Mouse (Mus musculus): ENCODE measurements around the gene Fam43b. TPM values are rescaled to one million over a fixed set of nuclear protein-coding genes. Genes with fewer than 3 reads are reported as not detected.
A peak's percentile ranks its signal among the peaks of the same experiment; 100 is the strongest.
"Not testable (repeated sequence)": the region's sequence is repeated elsewhere in the genome, so short reads cannot be mapped to it uniquely, and the experiment has no call there.

Fam43b gene
- polyA plus RNA-seq, 1 experiment from 2014 or later = not detected

- Histone ChIP-seq H3K27me3 (ENCODE audit: insufficient read depth, low read length) (no peaks in the 10 kb centered on the region), H3K9me3 (ENCODE audit: low read depth, low read length) (no peaks in the 10 kb centered on the region), H3K4me1 (ENCODE audit: insufficient read depth) (no peaks in the 10 kb centered on the region), H3K4me2 (peak overlapping the region; percentile 35; the same call in 1 of the 2 replicates), H3K36me3 (ENCODE audit: insufficient read depth) (no peaks in the 10 kb centered on the region), H3K27ac (ENCODE audit: low read depth) (no peak overlapping the region), H3K9ac (no peak overlapping the region), H3K4me3 (ENCODE audit: low read depth, low read length) (no peak overlapping the region)
- peak; percentile 92 for TF ChIP-seq CTCF (IDR thresholded peaks at IDR 0.05; ENCODE audit: low read depth)
- DNase-seq (peak; percentile 91), ATAC-seq (ENCODE audit: insufficient read depth) (peak; percentile 60; the same call in 1 of the 2 replicates)
- 36% methylated on average over 22 of the region's 22 CpGs for WGBS
Observed at GRCm38 (mm10) chr4:138426778-138427705, 30.7 kb upstream of the Fam43b start.

GRCm38 (mm10) chr4:138425604-138426003 lies 29.3 kb upstream of the Fam43b start:
- not testable (repeated sequence) for H3K4me3 ChIP-seq (ENCODE audit: low read depth, low read length); DNase-seq; H3K27ac ChIP-seq (ENCODE audit: low read depth); H3K4me1 ChIP-seq (ENCODE audit: insufficient read depth); H3K9me3 ChIP-seq (ENCODE audit: low read depth, low read length); H3K27me3 ChIP-seq (ENCODE audit: insufficient read depth, low read length); ATAC-seq (ENCODE audit: insufficient read depth); H3K9ac ChIP-seq; H3K4me2 ChIP-seq; H3K36me3 ChIP-seq (ENCODE audit: insufficient read depth)
- WGBS = 87% methylated on average over 14 of the region's 14 CpGs

DNA sequence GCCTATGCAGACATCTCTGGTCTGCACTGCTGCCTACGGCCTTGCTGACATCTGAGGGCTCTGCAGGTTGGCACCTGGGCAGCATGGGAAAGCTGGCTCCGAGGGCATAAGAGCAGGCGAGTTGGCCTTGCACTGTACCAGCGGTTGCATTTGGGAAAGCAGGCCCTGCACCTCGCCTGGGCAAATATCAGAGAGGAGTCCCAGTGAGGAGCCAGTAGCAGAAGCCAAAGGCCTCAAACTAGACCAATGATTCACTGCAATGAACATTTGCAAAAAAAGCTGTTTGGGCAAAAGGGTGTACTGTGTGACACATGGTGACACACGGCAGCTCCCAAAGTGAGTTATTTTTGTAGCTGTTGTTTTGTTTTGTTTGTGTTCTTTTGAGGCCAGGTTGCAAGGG lies 28.7 kb upstream of the Fam43b start:
- H3K27ac ChIP-seq (ENCODE audit: low read depth) = no peak overlapping the region
- no peak for ATAC-seq (ENCODE audit: insufficient read depth)
- no peak overlapping the region for H3K9ac ChIP-seq
- H3K4me2 ChIP-seq = no peak overlapping the region
- 68% methylated on average over 6 of the region's 6 CpGs for WGBS
- no peaks in the 10 kb centered on the region for H3K27me3 ChIP-seq (ENCODE audit: insufficient read depth, low read length)
- no peaks in the 10 kb centered on the region for H3K9me3 ChIP-seq (ENCODE audit: low read depth, low read length)
- H3K36me3 ChIP-seq (ENCODE audit: insufficient read depth) = no peaks in the 10 kb centered on the region
- TF ChIP-seq CTCF (IDR thresholded peaks at IDR 0.05; ENCODE audit: low read depth) = no peak
- H3K4me1 ChIP-seq (ENCODE audit: insufficient read depth) = no peaks in the 10 kb centered on the region
- DNase-seq = no peak
- no peak overlapping the region for H3K4me3 ChIP-seq (ENCODE audit: low read depth, low read length)

- H3K27me3 ChIP-seq (ENCODE audit: insufficient read depth, low read length) = no peaks in the 10 kb centered on the region
- no peak for TF ChIP-seq CTCF (IDR thresholded peaks at IDR 0.05; ENCODE audit: low read depth)
- no peak overlapping the region for H3K4me3 ChIP-seq (ENCODE audit: low read depth, low read length)
- DNase-seq (no peak), ATAC-seq (ENCODE audit: insufficient read depth) (no peak)
- H3K9ac ChIP-seq = no peak overlapping the region
- H3K36me3 ChIP-seq (ENCODE audit: insufficient read depth) = no peaks in the 10 kb centered on the region
- H3K4me2 ChIP-seq = no peak overlapping the region
- no peaks in the 10 kb centered on the region for H3K9me3 ChIP-seq (ENCODE audit: low read depth, low read length)
- WGBS = 46% methylated on average over 10 of the region's 11 CpGs
- peaks cover 4% of the 10 kb centered on the region; the same call in 1 of the 2 replicates for H3K4me1 ChIP-seq (ENCODE audit: insufficient read depth)
- no peak overlapping the region for H3K27ac ChIP-seq (ENCODE audit: low read depth)
Observed at GRCm38 (mm10) chr4:138418340-138418957, 22.1 kb upstream of the Fam43b start.

DNA sequence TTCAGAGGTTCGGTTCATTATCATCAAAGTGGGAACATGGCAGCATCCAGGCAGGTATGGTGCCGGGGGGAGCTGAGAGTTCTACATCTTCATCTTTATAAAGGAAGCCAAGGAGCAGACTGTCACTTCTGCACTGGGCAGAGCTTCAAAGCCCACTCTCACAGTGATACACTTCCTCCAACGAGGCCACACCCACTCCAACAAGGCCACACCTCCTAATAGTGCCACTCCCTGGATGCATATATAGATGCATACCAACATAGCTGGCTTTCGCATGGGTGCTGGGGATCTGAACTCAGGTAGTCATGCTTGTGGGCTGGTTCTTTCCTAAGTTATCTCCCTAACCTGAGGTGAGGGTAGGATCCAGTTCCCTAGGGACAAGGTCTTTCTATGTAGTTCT lies 21.6 kb upstream of the Fam43b start:
- DNase-seq (no peak), ATAC-seq (ENCODE audit: insufficient read depth) (no peak)
- TF ChIP-seq CTCF (IDR thresholded peaks at IDR 0.05; ENCODE audit: low read depth) = no peak

DNA sequence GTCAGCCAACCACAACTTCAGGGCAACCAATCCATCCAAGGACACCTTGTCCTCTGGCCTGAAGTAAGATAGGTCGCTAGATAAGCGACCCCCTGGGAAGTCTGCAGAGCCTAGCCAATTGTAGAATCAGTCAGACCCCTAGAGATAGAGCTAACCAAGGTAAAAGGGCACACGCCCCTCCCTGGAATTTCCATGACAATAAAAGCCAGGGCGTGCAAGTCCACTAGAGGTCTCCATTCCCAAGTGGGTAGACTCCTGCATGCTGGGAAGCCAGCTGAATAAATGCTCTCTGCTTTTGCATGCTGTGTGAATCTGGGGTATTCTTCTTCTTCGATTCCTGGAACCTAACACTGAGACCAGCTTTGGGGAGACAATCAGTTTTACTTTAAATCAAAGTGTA lies 20.1 kb upstream of the Fam43b start:
- Histone ChIP-seq H3K9me3 (ENCODE audit: low read depth, low read length) (no peaks in the 10 kb centered on the region), H3K4me3 (ENCODE audit: low read depth, low read length) (no peak overlapping the region), H3K36me3 (ENCODE audit: insufficient read depth) (no peaks in the 10 kb centered on the region), H3K9ac (no peak overlapping the region), H3K4me1 (ENCODE audit: insufficient read depth) (peaks cover 4% of the 10 kb centered on the region; the same call in 1 of the 2 replicates), H3K27me3 (ENCODE audit: insufficient read depth, low read length) (no peaks in the 10 kb centered on the region), H3K27ac (ENCODE audit: low read depth) (no peak overlapping the region), H3K4me2 (no peak overlapping the region)
- no peak for ATAC-seq (ENCODE audit: insufficient read depth)
- no peak for DNase-seq
- 60% methylated on average over 5 of the region's 5 CpGs for WGBS
- no peak for TF ChIP-seq CTCF (IDR thresholded peaks at IDR 0.05; ENCODE audit: low read depth)

More for the DNA sequence above, 21.6 kb upstream of the Fam43b start:
- H3K27ac ChIP-seq (ENCODE audit: low read depth) = no peak overlapping the region
- H3K4me3 ChIP-seq (ENCODE audit: low read depth, low read length) = no peak overlapping the region
- no peak overlapping the region for H3K9ac ChIP-seq
- peaks cover 4% of the 10 kb centered on the region; the same call in 1 of the 2 replicates for H3K4me1 ChIP-seq (ENCODE audit: insufficient read depth)
- no peaks in the 10 kb centered on the region for H3K9me3 ChIP-seq (ENCODE audit: low read depth, low read length)
- H3K27me3 ChIP-seq (ENCODE audit: insufficient read depth, low read length) = no peaks in the 10 kb centered on the region
- no peaks in the 10 kb centered on the region for H3K36me3 ChIP-seq (ENCODE audit: insufficient read depth)
- 77% methylated on average over 4 of the region's 4 CpGs for WGBS
- no peak overlapping the region for H3K4me2 ChIP-seq

DNA sequence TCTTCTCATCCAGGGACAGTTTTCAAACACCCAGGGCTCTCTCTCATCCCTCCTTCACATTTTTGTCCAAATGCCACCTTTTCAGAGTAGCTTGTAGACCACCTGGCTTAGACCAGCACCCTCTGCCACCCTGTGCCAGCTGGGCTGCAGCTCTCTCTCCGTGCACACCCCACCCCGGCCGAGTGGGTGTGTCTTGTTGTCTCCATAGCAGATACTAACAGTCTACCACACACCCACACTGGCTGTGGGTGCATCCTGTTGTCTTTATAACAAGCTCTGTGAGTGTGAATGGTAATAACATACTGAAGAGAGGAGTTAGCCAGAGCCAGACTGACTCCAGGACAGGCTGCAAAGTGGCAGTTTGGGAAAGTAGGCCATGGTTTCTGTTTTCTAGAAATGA lies 19.7 kb upstream of the Fam43b start:
- TF ChIP-seq CTCF (IDR thresholded peaks at IDR 0.05; ENCODE audit: low read depth) = no peak
- H3K36me3 ChIP-seq (ENCODE audit: insufficient read depth) = no peaks in the 10 kb centered on the region
- no peak overlapping the region for H3K27ac ChIP-seq (ENCODE audit: low read depth)
- H3K27me3 ChIP-seq (ENCODE audit: insufficient read depth, low read length) = 0 out of 2 replicates have a peak, but pooled peaks cover 1% of the 10 kb centered on the region
- H3K4me1 ChIP-seq (ENCODE audit: insufficient read depth) = peaks cover 4% of the 10 kb centered on the region; the same call in 1 of the 2 replicates
- ATAC-seq (ENCODE audit: insufficient read depth) (no peak), DNase-seq (no peak)
- no peak overlapping the region for H3K4me2 ChIP-seq
- H3K4me3 ChIP-seq (ENCODE audit: low read depth, low read length) = no peak overlapping the region
- no peak overlapping the region for H3K9ac ChIP-seq
- H3K9me3 ChIP-seq (ENCODE audit: low read depth, low read length) = no peaks in the 10 kb centered on the region
- 66% methylated on average over 3 of the region's 3 CpGs for WGBS

Measured in lung, embryonic 14.5 days (tissue).